Mouse (Mus musculus) embryonic fibroblast, embryonic 13.5 days (primary cell): ENCODE measurements around the gene Upp2. TPM values are rescaled to one million over a fixed set of nuclear protein-coding genes. Genes with fewer than 3 reads are reported as not detected.

Experiments used
- H3K27ac ChIP-seq: 2 replicates; pipeline ENCODE4 v1.5.1; 2012; ENCODE audit warnings: low read length, control low read depth, inconsistent platforms; ENCODE audit not compliant: insufficient read depth
- H3K4me1 ChIP-seq: 2 replicates; pipeline ENCODE4 v1.6.1; 2011; ENCODE audit warnings: low read length; ENCODE audit not compliant: control insufficient read depth, insufficient read depth
- H3K4me3 ChIP-seq: 2 replicates; pipeline ENCODE4 v1.5.1; 2011; ENCODE audit warnings: mild to moderate bottlenecking, control low read depth, low read length; ENCODE audit not compliant: insufficient read depth
- CTCF ChIP-seq: IDR thresholded peaks from 2 replicates; pipeline ENCODE4 v1.5.1; 2011; ENCODE audit warnings: mild to moderate bottlenecking, control low read depth, low read length, moderate library complexity, borderline replicate concordance; ENCODE audit not compliant: insufficient read depth
- POLR2A ChIP-seq: IDR thresholded peaks from 2 replicates; pipeline ENCODE4 v1.6.1; 2011; ENCODE audit warnings: low read depth, mild to moderate bottlenecking, control low read depth, low read length, moderate library complexity
- polyA plus RNA-seq: library from polyadenylated mRNA; stranded (reverse); fragments of >200 nt; gene quantifications from 2 replicates; pipeline ENCODE4 v1.2.4, GENCODE M21; 2011; ENCODE audit warnings: low read depth; ENCODE audit not compliant: missing spikeins, insufficient read length

Gene Upp2
- polyA plus RNA-seq, 1 experiment: 6.2 TPM

- TF ChIP-seq CTCF (no peak), POLR2A (no peak)
- Histone ChIP-seq H3K4me3 (no peak overlapping the region), H3K4me1 (no peaks in the 10 kb centered on the region), H3K27ac (no peak overlapping the region)
These were observed 132.8 kb downstream of the Upp2 start for GRCm38 (mm10) chr2:58699931-58700330.

- TF ChIP-seq CTCF (no peak), POLR2A (no peak)
- H3K4me3 ChIP-seq: no peak overlapping the region
- no peak overlapping the region for H3K27ac ChIP-seq
- H3K4me1 ChIP-seq: no peaks in the 10 kb centered on the region
These were observed 133.3 kb downstream of the Upp2 start for GRCm38 (mm10) chr2:58700354-58700753.

- H3K27ac ChIP-seq: no peak overlapping the region
- H3K4me3 ChIP-seq: no peak overlapping the region
- TF ChIP-seq POLR2A: no peak
- no peak for TF ChIP-seq CTCF
- H3K4me1 ChIP-seq: no peaks in the 10 kb centered on the region
These were observed 134.5 kb downstream of the Upp2 start for GRCm38 (mm10) chr2:58701627-58702026.

- TF ChIP-seq POLR2A (no peak), CTCF (no peak)
- Histone ChIP-seq H3K27ac (no peak overlapping the region), H3K4me1 (no peaks in the 10 kb centered on the region), H3K4me3 (no peak overlapping the region)
These were observed 136.1 kb downstream of the Upp2 start for GRCm38 (mm10) chr2:58703226-58703625.

GRCm38 (mm10) chr2:58703646-58704045 lies 136.5 kb downstream of the Upp2 start:
- Histone ChIP-seq H3K4me3 (no peak overlapping the region), H3K4me1 (no peaks in the 10 kb centered on the region), H3K27ac (no peak overlapping the region)
- TF ChIP-seq POLR2A (no peak), CTCF (no peak)

GRCm38 (mm10) chr2:58704576-58704975 lies 137.5 kb downstream of the Upp2 start:
- Histone ChIP-seq H3K4me3 (no peak overlapping the region), H3K27ac (no peak overlapping the region), H3K4me1 (no peaks in the 10 kb centered on the region)
- TF ChIP-seq POLR2A (no peak), CTCF (no peak)

- H3K4me1 ChIP-seq: peaks cover 8% of the 10 kb centered on the region
- TF ChIP-seq CTCF: no peak
- TF ChIP-seq POLR2A: no peak
- no peak overlapping the region for H3K4me3 ChIP-seq
- no peak overlapping the region for H3K27ac ChIP-seq
These were observed 140.6 kb downstream of the Upp2 start for GRCm38 (mm10) chr2:58707676-58708075.

GRCm38 (mm10) chr2:58710234-58710633 lies 143.1 kb downstream of the Upp2 start:
- no peak overlapping the region for H3K27ac ChIP-seq
- no peak for TF ChIP-seq POLR2A
- no peak for TF ChIP-seq CTCF
- no peak overlapping the region for H3K4me3 ChIP-seq
- H3K4me1 ChIP-seq: peaks cover 8% of the 10 kb centered on the region

- H3K27ac ChIP-seq: no peak overlapping the region
These were observed 144.0 kb downstream of the Upp2 start for GRCm38 (mm10) chr2:58711049-58711448.

GRCm38 (mm10) chr2:58711491-58711890 lies 144.4 kb downstream of the Upp2 start:
- Histone ChIP-seq H3K4me3 (no peak overlapping the region), H3K27ac (no peak overlapping the region), H3K4me1 (peaks cover 8% of the 10 kb centered on the region)
- no peak for TF ChIP-seq POLR2A
- no peak for TF ChIP-seq CTCF

More at GRCm38 (mm10) chr2:58711049-58711448, 144.0 kb downstream of the Upp2 start:
- H3K4me3 ChIP-seq: no peak overlapping the region
- peaks cover 8% of the 10 kb centered on the region for H3K4me1 ChIP-seq
- TF ChIP-seq POLR2A (no peak), CTCF (no peak)

- TF ChIP-seq CTCF (no peak), POLR2A (no peak)
- Histone ChIP-seq H3K27ac (no peak overlapping the region), H3K4me3 (no peak overlapping the region), H3K4me1 (peaks cover 8% of the 10 kb centered on the region)
These were observed 144.8 kb downstream of the Upp2 start for GRCm38 (mm10) chr2:58711935-58712334.
